Mouse (Mus musculus): Measurements from ENCODE around the gene Ppp2r3c.
"Not testable (repeated sequence)": the region's sequence is repeated elsewhere in the genome, so short reads cannot be mapped to it uniquely, and the experiment has no call there.

Gene Ppp2r3c

DNA sequence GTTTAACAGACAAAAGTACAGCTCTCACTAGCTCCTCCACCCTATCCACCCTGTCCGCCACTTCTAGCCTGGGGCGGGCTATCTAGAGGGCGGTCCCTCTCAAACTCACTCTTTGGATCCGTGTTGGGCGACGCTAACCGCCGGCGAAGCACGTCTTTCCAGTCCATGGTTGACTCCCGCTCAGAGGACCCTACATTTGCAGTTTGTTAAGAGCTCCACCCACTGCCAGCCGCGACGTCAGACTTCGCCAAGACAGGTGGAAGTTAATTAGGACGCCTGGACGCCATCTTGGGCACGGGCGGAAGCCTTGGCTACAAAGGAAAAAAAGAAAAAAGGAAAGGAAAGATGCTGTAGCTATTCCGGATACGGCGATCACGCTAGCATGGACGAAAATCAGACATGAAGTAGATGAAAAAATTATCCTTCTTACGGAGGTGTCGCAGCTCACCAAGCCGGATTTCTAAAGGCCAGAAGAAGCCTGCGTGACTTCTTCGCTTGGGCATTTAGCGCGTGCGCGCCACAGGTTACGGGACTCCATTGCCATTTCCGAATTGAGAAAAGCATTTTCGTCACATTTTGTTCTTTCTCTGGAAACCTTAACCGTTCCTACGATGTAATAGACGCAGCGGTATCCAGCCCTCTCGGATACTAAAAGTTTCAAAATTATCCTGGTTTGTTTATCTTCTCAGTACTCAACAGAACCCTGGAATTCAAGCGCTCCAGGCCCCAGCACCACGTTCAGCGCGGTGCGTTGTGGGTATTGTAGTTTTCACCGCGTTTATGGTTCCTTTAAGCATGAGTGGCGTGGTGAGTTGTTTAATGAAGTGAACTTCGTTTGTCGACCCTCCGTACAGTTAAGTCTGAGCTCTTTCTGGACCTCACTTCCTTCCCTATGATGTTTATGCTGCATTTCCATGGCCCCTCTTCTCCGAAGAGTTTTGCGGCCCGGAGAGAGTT is at the start of gene Ppp2r3c:
Gene Ppp2r3c (minus strand): TSS at position 514 of the 957 bp plus-strand sequence.
- peak; percentile 71 for DNase-seq (ENCODE audit: extremely low read depth, low read depth, low spot score)

DNA sequence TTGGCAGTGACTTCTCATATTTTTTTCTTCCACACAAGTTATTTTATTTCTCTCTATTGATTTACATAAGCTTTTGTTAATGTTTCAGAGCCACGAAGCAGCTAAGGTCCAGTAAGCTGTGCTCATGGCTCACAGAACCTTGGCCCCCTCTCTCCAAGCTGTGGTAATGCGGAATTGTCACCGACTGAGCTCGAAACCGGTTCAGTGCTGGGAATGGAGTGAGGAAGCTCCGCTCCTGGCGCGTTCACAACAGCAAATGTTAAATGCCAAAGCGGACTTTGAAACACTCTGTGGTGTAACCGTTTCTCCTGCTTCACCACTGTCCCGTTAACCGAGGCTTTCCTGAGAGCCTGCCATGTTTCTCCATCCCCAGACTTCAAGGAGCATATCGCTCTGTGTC is 41.8 kb upstream of the Ppp2r3c start:
- no peak for DNase-seq (ENCODE audit: extremely low read depth, low read depth, low spot score)

GRCm38 (mm10) chr12:55343998-55344397 is 41.2 kb upstream of the Ppp2r3c start:
- no peak for DNase-seq (ENCODE audit: extremely low read depth, low read depth, low spot score)

- DNase-seq (ENCODE audit: extremely low read depth, low read depth, low spot score): not testable (repeated sequence)
Observed at GRCm38 (mm10) chr12:55343045-55343444, 40.2 kb upstream of the Ppp2r3c start.

GRCm38 (mm10) chr12:55338490-55338889 is 35.7 kb upstream of the Ppp2r3c start:
- not testable (repeated sequence) for DNase-seq (ENCODE audit: extremely low read depth, low read depth, low spot score)

GRCm38 (mm10) chr12:55333662-55334061 is 30.9 kb upstream of the Ppp2r3c start:
- DNase-seq (ENCODE audit: extremely low read depth, low read depth, low spot score): no peak

GRCm38 (mm10) chr12:55329351-55329750 is 26.6 kb upstream of the Ppp2r3c start:
- no peak for DNase-seq (ENCODE audit: extremely low read depth, low read depth, low spot score)

GRCm38 (mm10) chr12:55328784-55329183 is 26.0 kb upstream of the Ppp2r3c start:
- DNase-seq (ENCODE audit: extremely low read depth, low read depth, low spot score): no peak

- no peak for DNase-seq (ENCODE audit: extremely low read depth, low read depth, low spot score)
Observed at GRCm38 (mm10) chr12:55325702-55326101, 22.9 kb upstream of the Ppp2r3c start.

- DNase-seq (ENCODE audit: extremely low read depth, low read depth, low spot score): no peak
Observed at GRCm38 (mm10) chr12:55321642-55322291, 19.0 kb upstream of the Ppp2r3c start.

- peak; percentile 42 for DNase-seq (ENCODE audit: extremely low read depth, low read depth, low spot score)
Observed at GRCm38 (mm10) chr12:55315192-55315591, 12.4 kb upstream of the Ppp2r3c start.

DNA sequence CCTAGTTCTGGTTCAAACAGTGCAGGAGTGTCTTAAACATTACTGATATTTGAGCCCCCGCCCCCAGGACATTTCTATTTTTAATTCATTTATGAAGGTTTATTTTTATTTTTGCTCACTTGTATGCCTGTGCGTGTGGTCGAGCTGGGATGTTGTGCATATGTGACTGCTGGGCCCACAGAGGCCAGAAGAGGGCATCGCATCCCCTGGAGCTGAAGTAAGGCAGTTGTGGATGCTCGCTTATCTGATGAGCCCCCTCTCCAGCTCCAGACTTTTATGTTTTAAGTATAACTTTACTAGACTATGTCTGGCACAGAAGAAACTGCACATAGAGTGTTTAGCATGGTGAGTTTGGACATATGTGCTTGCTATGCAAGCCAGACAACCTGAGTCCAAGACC is 11.1 kb upstream of the Ppp2r3c start:
- DNase-seq (ENCODE audit: extremely low read depth, low read depth, low spot score): no peak

GRCm38 (mm10) chr12:55311841-55312240 is 9.0 kb upstream of the Ppp2r3c start:
- DNase-seq (ENCODE audit: extremely low read depth, low read depth, low spot score): no peak

GRCm38 (mm10) chr12:55309501-55309900 is 6.7 kb upstream of the Ppp2r3c start:
- DNase-seq (ENCODE audit: extremely low read depth, low read depth, low spot score): no peak

GRCm38 (mm10) chr12:55308731-55309130 is 5.9 kb upstream of the Ppp2r3c start:
- no peak for DNase-seq (ENCODE audit: extremely low read depth, low read depth, low spot score)

- DNase-seq (ENCODE audit: extremely low read depth, low read depth, low spot score): no peak
Observed at GRCm38 (mm10) chr12:55307566-55307965, 4.8 kb upstream of the Ppp2r3c start.

DNA sequence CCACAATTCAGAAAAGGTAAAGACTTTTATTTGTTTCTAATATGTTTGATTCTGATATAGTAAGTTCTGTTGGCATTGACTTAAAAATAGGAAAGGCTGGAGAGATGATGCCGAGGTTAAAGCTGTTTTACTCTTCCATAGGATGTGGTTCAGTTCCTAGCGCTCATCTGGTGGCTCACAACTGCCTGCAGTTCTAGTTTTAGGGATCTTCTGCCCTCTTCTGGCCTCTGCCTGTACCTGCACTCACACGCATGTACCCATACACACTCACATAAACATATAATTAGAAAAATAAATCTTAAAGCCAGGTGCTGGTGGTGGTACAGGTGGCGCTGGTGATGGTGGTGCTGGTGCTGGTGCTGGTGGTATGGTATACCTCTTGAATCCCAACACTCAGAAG is 3.6 kb upstream of the Ppp2r3c start:
- no peak for DNase-seq (ENCODE audit: extremely low read depth, low read depth, low spot score)

- no peak for DNase-seq (ENCODE audit: extremely low read depth, low read depth, low spot score)
Observed at GRCm38 (mm10) chr12:55301472-55302300, 1.1 kb downstream of the Ppp2r3c start.

- no peak for DNase-seq (ENCODE audit: extremely low read depth, low read depth, low spot score)
Observed at GRCm38 (mm10) chr12:55300820-55301351, 1.9 kb downstream of the Ppp2r3c start.

DNA sequence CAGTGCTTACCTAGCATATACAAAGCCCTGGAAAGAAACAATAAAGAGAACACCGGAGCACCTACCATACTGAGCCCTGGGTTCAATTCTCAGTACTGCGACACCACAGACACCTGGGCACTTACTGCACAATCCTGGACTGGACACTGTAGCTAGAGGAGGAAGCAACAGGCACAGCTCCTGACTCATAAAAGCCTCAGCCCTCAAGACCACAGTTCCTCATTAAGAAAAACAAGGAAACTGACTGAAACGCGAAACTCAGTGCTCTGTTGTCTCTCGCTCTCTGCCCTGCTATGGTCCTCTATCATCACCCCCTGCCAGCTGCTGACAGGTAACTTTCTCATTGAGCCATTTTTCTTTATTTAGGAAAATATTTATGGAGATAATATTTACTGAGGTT is 3.5 kb downstream of the Ppp2r3c start, which contains the start of gene 1110008L16Rik:
Gene 1110008L16Rik (plus strand): TSS at position 242 of the 400 bp plus-strand sequence.
- DNase-seq (ENCODE audit: extremely low read depth, low read depth, low spot score): no peak

GRCm38 (mm10) chr12:55298112-55298511 is 4.7 kb downstream of the Ppp2r3c start:
- no peak for DNase-seq (ENCODE audit: extremely low read depth, low read depth, low spot score)
